Mouse (Mus musculus): Measurements from ENCODE around the gene Slamf8. TPM values are rescaled to one million over a fixed set of nuclear protein-coding genes. Genes with fewer than 3 reads are reported as not detected.

Slamf8 gene
- polyA plus RNA-seq, 1 experiment, result 18.6 TPM

DNA sequence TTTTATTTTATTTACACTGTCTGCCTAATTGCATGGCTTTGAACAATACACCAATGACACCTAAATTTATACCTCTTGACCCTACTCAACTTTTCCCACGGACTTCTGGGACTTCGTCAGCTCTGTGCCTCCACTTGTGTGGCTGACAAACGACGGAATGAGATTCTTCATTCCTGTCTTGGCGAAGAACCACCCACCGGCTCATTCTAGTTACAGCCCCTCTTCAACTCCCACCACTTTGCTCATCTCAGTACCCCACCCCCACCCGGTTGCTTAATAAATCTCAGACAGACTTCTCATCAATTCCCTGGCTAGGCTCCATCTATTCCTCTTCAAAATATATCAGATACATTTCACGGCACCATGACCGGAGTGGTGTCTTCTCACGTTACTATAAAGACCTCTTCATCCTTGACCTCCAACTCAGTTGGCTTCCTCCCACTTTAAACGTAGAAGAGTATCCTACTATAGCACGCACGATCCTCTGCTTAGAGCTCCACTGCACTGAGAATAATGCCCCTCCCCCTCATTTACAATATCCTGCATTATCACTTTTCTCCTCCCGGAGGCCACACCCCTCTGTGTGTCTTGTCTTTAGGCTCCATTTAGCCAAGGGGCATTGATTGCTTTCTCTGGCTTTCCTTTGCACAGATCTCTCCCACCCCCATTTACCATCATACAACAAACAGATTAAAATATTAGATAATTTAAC lies 27.2 kb upstream of the Slamf8 start:
- TF ChIP-seq POLR2A (IDR thresholded peaks at IDR 0.05; ENCODE audit: low read depth, low read length) (no peak), CTCF (IDR thresholded peaks at IDR 0.05; ENCODE audit: extremely low read depth, insufficient read depth, insufficient read length, insufficient replicate concordance) (no peak)
- WGBS, result 70% methylated on average over 14 of the region's 14 CpGs
- no peaks in the 10 kb centered on the region for H3K4me1 ChIP-seq (ENCODE audit: control insufficient read depth, insufficient read depth, insufficient read length)
- H3K4me3 ChIP-seq (ENCODE audit: extremely low read depth, insufficient read depth, insufficient read length), result no peak overlapping the region
- no peak for DNase-seq (ENCODE audit: low read depth in 1 of 2, low spot score in 2 of 2)
- no peaks in the 10 kb centered on the region for H3K36me3 ChIP-seq (ENCODE audit: control insufficient read depth, insufficient read depth, low read length)
- no peak overlapping the region for H3K27ac ChIP-seq (ENCODE audit: insufficient read depth, low read length)
- H3K27me3 ChIP-seq (ENCODE audit: control insufficient read depth, insufficient read depth, low read length), result no peaks in the 10 kb centered on the region

DNA sequence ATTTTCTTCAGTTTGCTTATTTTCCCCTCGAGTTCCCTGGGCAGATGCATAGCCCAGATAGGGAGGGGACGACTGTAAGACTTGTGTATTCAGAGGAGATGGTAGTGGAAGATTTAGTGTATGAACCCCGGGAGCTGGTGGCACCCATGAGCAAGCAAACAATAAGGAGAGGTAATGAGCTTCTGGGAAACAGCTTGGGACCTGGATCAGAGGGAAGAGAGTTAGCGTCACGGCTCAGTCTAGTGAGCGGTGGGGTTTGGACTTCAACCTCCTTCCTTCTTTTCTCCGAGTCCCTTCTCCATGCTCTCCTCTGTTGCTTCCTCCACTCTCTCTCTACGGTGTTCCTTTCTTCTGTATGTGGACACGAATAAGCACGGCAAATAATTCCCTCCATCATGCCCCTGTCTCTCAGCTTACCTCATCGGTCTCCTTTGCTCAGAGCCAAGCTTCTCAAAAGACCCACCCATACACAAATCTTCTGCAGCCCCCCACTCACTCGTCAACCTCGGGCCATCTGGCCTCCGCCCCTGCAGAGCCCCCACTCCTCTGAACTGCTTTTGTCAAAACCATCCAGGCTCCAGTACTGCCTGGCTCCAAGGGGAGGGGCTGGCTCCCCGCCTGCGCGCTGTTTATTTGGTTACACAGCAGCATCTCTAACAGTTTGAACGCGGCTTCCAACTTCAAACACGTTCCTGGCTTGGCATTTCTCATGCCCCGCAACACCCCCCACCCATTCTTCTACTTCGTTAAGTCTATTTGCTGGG lies 26.4 kb upstream of the Slamf8 start:
- H3K36me3 ChIP-seq (ENCODE audit: control insufficient read depth, insufficient read depth, low read length), result no peaks in the 10 kb centered on the region
- H3K4me3 ChIP-seq (ENCODE audit: extremely low read depth, insufficient read depth, insufficient read length), result no peak overlapping the region
- DNase-seq (ENCODE audit: low read depth in 1 of 2, low spot score in 2 of 2), result no peak
- WGBS, result 40% methylated on average over 22 of the region's 22 CpGs
- no peaks in the 10 kb centered on the region for H3K4me1 ChIP-seq (ENCODE audit: control insufficient read depth, insufficient read depth, insufficient read length)
- no peak for TF ChIP-seq POLR2A (IDR thresholded peaks at IDR 0.05; ENCODE audit: low read depth, low read length)
- no peak for TF ChIP-seq CTCF (IDR thresholded peaks at IDR 0.05; ENCODE audit: extremely low read depth, insufficient read depth, insufficient read length, insufficient replicate concordance)
- no peak overlapping the region for H3K27ac ChIP-seq (ENCODE audit: insufficient read depth, low read length)
- H3K27me3 ChIP-seq (ENCODE audit: control insufficient read depth, insufficient read depth, low read length), result no peaks in the 10 kb centered on the region

DNA sequence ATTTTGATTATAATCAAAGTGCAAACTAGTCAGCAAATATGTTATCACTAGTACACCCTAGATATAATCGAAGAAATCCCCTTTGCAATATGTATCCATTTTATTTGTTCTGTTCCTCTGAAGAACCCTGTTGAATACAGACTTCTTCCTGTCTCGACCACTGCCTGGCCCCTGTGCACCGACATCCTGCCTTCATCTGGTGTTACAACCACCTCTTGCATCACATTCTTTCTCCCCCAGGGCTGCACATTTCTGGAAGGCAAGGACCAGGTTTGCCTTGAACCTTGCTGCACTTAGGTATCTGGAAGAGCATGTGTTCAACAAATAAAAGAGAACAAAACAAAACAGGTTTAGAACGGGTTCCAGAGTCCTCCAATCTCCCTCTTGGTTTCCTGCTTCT lies 25.0 kb upstream of the Slamf8 start:
- WGBS, result 21% methylated on average over 4 of the region's 4 CpGs
- no peak overlapping the region for H3K27ac ChIP-seq (ENCODE audit: insufficient read depth, low read length)
- no peaks in the 10 kb centered on the region for H3K4me1 ChIP-seq (ENCODE audit: control insufficient read depth, insufficient read depth, insufficient read length)
- no peaks in the 10 kb centered on the region for H3K27me3 ChIP-seq (ENCODE audit: control insufficient read depth, insufficient read depth, low read length)
- DNase-seq (ENCODE audit: low read depth in 1 of 2, low spot score in 2 of 2), result no peak
- no peak for TF ChIP-seq CTCF (IDR thresholded peaks at IDR 0.05; ENCODE audit: extremely low read depth, insufficient read depth, insufficient read length, insufficient replicate concordance)
- no peak for TF ChIP-seq POLR2A (IDR thresholded peaks at IDR 0.05; ENCODE audit: low read depth, low read length)
- H3K36me3 ChIP-seq (ENCODE audit: control insufficient read depth, insufficient read depth, low read length), result no peaks in the 10 kb centered on the region
- H3K4me3 ChIP-seq (ENCODE audit: extremely low read depth, insufficient read depth, insufficient read length), result no peak overlapping the region

DNA sequence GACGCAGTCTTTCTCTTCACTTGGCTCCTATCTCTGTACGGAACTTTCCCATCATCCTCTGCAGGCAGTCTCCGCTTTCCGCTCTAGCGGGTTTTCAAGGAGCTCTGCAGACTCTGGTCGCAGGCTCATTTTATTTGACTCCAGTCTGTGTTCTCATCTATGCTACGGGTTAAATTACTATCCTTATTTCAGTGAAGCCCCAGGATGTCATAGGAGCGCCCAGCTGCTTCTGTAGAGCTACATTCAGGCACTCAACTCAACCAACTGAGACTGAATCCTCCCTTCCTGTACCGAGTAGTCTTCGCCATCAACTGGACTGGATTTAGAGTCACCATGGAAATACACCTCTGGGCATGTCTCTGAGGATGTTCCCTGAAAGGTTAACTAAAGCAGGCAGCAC lies 24.3 kb upstream of the Slamf8 start:
- no peaks in the 10 kb centered on the region for H3K27me3 ChIP-seq (ENCODE audit: control insufficient read depth, insufficient read depth, low read length)
- no peak for DNase-seq (ENCODE audit: low read depth in 1 of 2, low spot score in 2 of 2)
- H3K36me3 ChIP-seq (ENCODE audit: control insufficient read depth, insufficient read depth, low read length), result no peaks in the 10 kb centered on the region
- no peak for TF ChIP-seq CTCF (IDR thresholded peaks at IDR 0.05; ENCODE audit: extremely low read depth, insufficient read depth, insufficient read length, insufficient replicate concordance)
- no peak for TF ChIP-seq POLR2A (IDR thresholded peaks at IDR 0.05; ENCODE audit: low read depth, low read length)
- H3K27ac ChIP-seq (ENCODE audit: insufficient read depth, low read length), result no peak overlapping the region
- 89% methylated on average over 10 of the region's 10 CpGs for WGBS
- no peaks in the 10 kb centered on the region for H3K4me1 ChIP-seq (ENCODE audit: control insufficient read depth, insufficient read depth, insufficient read length)
- no peak overlapping the region for H3K4me3 ChIP-seq (ENCODE audit: extremely low read depth, insufficient read depth, insufficient read length)

DNA sequence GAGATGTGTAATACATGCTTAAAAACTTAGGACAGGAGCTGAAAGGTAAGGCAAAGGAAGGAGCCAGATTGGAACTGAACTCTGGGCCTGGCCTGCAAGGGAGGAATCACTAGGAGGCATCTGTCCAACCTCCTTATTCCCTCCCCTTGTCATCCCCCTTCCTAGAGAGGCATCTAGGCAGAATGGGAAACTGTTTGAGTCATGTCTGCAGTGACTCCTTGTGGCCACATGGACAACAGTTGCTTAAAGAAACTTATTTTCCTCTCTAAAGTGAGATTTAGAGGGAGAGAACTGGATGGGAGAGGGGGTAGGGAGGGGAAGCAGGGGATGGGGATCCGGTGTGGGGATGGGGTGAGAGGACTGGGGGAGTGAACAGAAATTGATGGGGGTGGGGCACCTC lies 22.4 kb upstream of the Slamf8 start:
- Histone ChIP-seq H3K4me3 (ENCODE audit: extremely low read depth, insufficient read depth, insufficient read length) (no peak overlapping the region), H3K27ac (ENCODE audit: insufficient read depth, low read length) (no peak overlapping the region), H3K27me3 (ENCODE audit: control insufficient read depth, insufficient read depth, low read length) (no peaks in the 10 kb centered on the region), H3K4me1 (ENCODE audit: control insufficient read depth, insufficient read depth, insufficient read length) (no peaks in the 10 kb centered on the region), H3K36me3 (ENCODE audit: control insufficient read depth, insufficient read depth, low read length) (no peaks in the 10 kb centered on the region)
- 30% methylated on average over 1 of the region's 1 CpGs for WGBS
- no peak for DNase-seq (ENCODE audit: low read depth in 1 of 2, low spot score in 2 of 2)
- TF ChIP-seq POLR2A (IDR thresholded peaks at IDR 0.05; ENCODE audit: low read depth, low read length) (no peak), CTCF (IDR thresholded peaks at IDR 0.05; ENCODE audit: extremely low read depth, insufficient read depth, insufficient read length, insufficient replicate concordance) (no peak)

DNA sequence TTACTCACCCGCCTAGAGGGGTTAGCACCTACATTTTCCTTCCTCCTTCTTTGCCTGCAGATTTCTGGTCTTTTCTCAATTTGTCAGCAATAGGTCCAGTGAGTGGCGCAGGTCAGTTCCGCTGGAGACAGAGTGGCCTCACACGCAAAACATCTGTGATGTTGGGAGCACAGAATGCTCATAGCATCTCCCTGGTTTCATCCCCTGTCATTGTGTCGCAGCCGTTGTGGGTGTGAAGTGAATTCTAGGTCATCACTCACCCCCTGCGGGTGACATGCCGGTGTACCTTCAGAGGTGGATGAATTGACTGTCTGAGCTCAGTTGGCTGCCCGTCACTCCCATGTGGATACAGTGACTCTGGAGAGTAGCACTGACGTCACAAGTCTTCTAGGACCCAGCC lies 20.9 kb upstream of the Slamf8 start:
- WGBS, result 83% methylated on average over 10 of the region's 10 CpGs
- H3K4me1 ChIP-seq (ENCODE audit: control insufficient read depth, insufficient read depth, insufficient read length), result no peaks in the 10 kb centered on the region
- no peak overlapping the region for H3K27ac ChIP-seq (ENCODE audit: insufficient read depth, low read length)
- TF ChIP-seq POLR2A (IDR thresholded peaks at IDR 0.05; ENCODE audit: low read depth, low read length) (no peak), CTCF (IDR thresholded peaks at IDR 0.05; ENCODE audit: extremely low read depth, insufficient read depth, insufficient read length, insufficient replicate concordance) (no peak)
- no peak for DNase-seq (ENCODE audit: low read depth in 1 of 2, low spot score in 2 of 2)
- no peak overlapping the region for H3K4me3 ChIP-seq (ENCODE audit: extremely low read depth, insufficient read depth, insufficient read length)
- no peaks in the 10 kb centered on the region for H3K36me3 ChIP-seq (ENCODE audit: control insufficient read depth, insufficient read depth, low read length)
- H3K27me3 ChIP-seq (ENCODE audit: control insufficient read depth, insufficient read depth, low read length), result no peaks in the 10 kb centered on the region

DNA sequence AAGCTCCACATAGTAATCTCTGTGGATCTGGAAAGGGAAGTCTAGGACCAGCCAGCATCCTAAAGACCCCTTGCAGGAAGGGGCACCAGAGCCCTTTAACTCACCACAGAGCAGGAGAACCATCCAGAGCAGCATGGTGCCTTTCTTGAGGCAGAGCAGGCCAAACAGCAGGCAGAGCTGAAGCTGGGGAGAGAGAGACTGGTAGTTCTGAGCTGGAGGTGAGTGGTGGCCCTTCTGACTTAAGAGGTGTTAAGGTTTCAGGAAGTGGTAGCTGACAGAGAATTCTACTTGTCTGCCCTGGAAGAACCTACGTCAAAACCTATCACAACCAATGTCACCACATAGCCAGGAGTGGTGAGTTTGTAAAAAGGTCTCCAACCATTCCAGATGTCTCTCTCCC lies 12.0 kb upstream of the Slamf8 start, which contains the start of gene Fcrl6:
Fcrl6 (minus strand) TSS at position 226 of the 400 bp plus-strand sequence.
- no peak within 1 kb of the TSS for H3K4me3 ChIP-seq (ENCODE audit: extremely low read depth, insufficient read depth, insufficient read length)
- no peak within 1 kb of the TSS for H3K27ac ChIP-seq (ENCODE audit: insufficient read depth, low read length)
- H3K4me1 ChIP-seq (ENCODE audit: control insufficient read depth, insufficient read depth, insufficient read length), result no peaks in the 10 kb centered on the region
- no peak for DNase-seq (ENCODE audit: low read depth in 1 of 2, low spot score in 2 of 2)
- no peaks in the 10 kb centered on the region for H3K36me3 ChIP-seq (ENCODE audit: control insufficient read depth, insufficient read depth, low read length)
- TF ChIP-seq POLR2A (IDR thresholded peaks at IDR 0.05; ENCODE audit: low read depth, low read length) (no peak), CTCF (IDR thresholded peaks at IDR 0.05; ENCODE audit: extremely low read depth, insufficient read depth, insufficient read length, insufficient replicate concordance) (no peak)
- H3K27me3 ChIP-seq (ENCODE audit: control insufficient read depth, insufficient read depth, low read length), result no peaks in the 10 kb centered on the region
- WGBS, result 52% methylated on average over 1 of the region's 1 CpGs

All from spleen, adult 2 months (tissue).